Mouse (Mus musculus) cerebellum, adult 18-20 months (tissue): ENCODE data around the gene Lrp8.
A peak's percentile ranks its signal among the peaks of the same experiment; 100 is the strongest.

ENCODE experiments used
- DNase-seq, 2 experiments: peaks; one replicate each; pipeline ENCODE4 v3.0.0; 2021

Lrp8 gene

GRCm38 (mm10) chr4:107802185-107802449, at the start of gene Lrp8:
Gene Lrp8 (plus strand): TSS chr4:107802261.
- DNase-seq: no peak

GRCm38 (mm10) chr4:107756222-107756621, 45.8 kb upstream of the Lrp8 start:
- no peak for DNase-seq

GRCm38 (mm10) chr4:107757487-107758470, 44.3 kb upstream of the Lrp8 start:
- no peak for DNase-seq

GRCm38 (mm10) chr4:107758938-107759337, 43.1 kb upstream of the Lrp8 start:
- DNase-seq: no peak

GRCm38 (mm10) chr4:107763001-107763400, 39.1 kb upstream of the Lrp8 start:
- no peak for DNase-seq

- DNase-seq: no peak
Measured at GRCm38 (mm10) chr4:107763598-107763997, 38.5 kb upstream of the Lrp8 start.

GRCm38 (mm10) chr4:107765196-107765813, 36.8 kb upstream of the Lrp8 start:
- DNase-seq: no peak

- no peak for DNase-seq
Measured at GRCm38 (mm10) chr4:107766182-107766581, 35.9 kb upstream of the Lrp8 start.

GRCm38 (mm10) chr4:107772122-107772825, 29.8 kb upstream of the Lrp8 start:
- no peak for DNase-seq

- DNase-seq: no peak
Measured at GRCm38 (mm10) chr4:107774868-107775267, 27.2 kb upstream of the Lrp8 start.

- no peak for DNase-seq
Measured at GRCm38 (mm10) chr4:107775672-107776071, 26.4 kb upstream of the Lrp8 start.

GRCm38 (mm10) chr4:107776990-107777673, 24.9 kb upstream of the Lrp8 start:
- DNase-seq: no peak

- DNase-seq: no peak
Measured at GRCm38 (mm10) chr4:107783541-107783940, 18.5 kb upstream of the Lrp8 start.

- no peak for DNase-seq
Measured at GRCm38 (mm10) chr4:107788841-107789240, 13.2 kb upstream of the Lrp8 start.

GRCm38 (mm10) chr4:107800801-107801200, 1.3 kb upstream of the Lrp8 start:
- DNase-seq: no peak

GRCm38 (mm10) chr4:107801366-107802184, 486 bp upstream of the Lrp8 start:
- DNase-seq: peak; percentile 90 to 93

GRCm38 (mm10) chr4:107802450-107803331, 630 bp downstream of the Lrp8 start:
- DNase-seq: peak; percentile 39 to 59

GRCm38 (mm10) chr4:107803351-107804106, 1.5 kb downstream of the Lrp8 start:
- peak; percentile 76 to 81 for DNase-seq

GRCm38 (mm10) chr4:107805491-107805890, 3.4 kb downstream of the Lrp8 start:
- no peak for DNase-seq

GRCm38 (mm10) chr4:107807796-107808195, 5.7 kb downstream of the Lrp8 start:
- DNase-seq: no peak
